Mouse (Mus musculus) heart, adult 2 months (tissue): Measurements from ENCODE around the gene Mon1a. TPM values are rescaled to one million over a fixed set of nuclear protein-coding genes. Genes with fewer than 3 reads are reported as not detected.
A peak's percentile ranks its signal among the peaks of the same experiment; 100 is the strongest.

Experiments
- DNase-seq, 2 experiments: peaks; one replicate each; pipeline ENCODE4 v3.0.0; 2021
- H3K27ac ChIP-seq: fragments of 200-600 bp; 2 replicates; pipeline ENCODE4 v1.8.1; 2022
- H3K27me3 ChIP-seq: fragments of 200-500 bp; 2 replicates; pipeline ENCODE4 v1.6.1; 2012; ENCODE audit warnings: mild to moderate bottlenecking, low read length, inconsistent platforms, mixed read lengths; ENCODE audit not compliant: control insufficient read depth, insufficient read depth
- H3K36me3 ChIP-seq: fragments of 200-500 bp; 2 replicates; pipeline ENCODE4 v1.6.1; 2012; ENCODE audit warnings: low read length, inconsistent platforms; ENCODE audit not compliant: control insufficient read depth, insufficient read depth
- H3K4me1 ChIP-seq: fragments of 200-500 bp; 2 replicates; pipeline ENCODE4 v1.6.1; 2011; ENCODE audit warnings: low read length; ENCODE audit not compliant: control insufficient read depth, insufficient read depth
- H3K4me3 ChIP-seq: fragments of 200-600 bp; 2 replicates; pipeline ENCODE4 v1.8.1; 2022
- H3K79me2 ChIP-seq: fragments of 200-500 bp; replicated peaks from 2 replicates; pipeline ENCODE4 v1.6.1; 2012; ENCODE audit warnings: mild to moderate bottlenecking, inconsistent platforms, low read length, moderate library complexity, mixed read lengths; ENCODE audit not compliant: control insufficient read depth, insufficient read depth
- H3K9ac ChIP-seq: fragments of 200-500 bp; 2 replicates; pipeline ENCODE4 v1.6.1; 2012; ENCODE audit warnings: low read depth, mild to moderate bottlenecking, control low read depth, inconsistent platforms, low read length, mixed read lengths
- CTCF ChIP-seq: fragments of 200-600 bp; IDR thresholded peaks from 2 replicates; pipeline ENCODE4 v1.8.1; 2022; ENCODE audit warnings: antibody characterized with exemption, mild to moderate bottlenecking, moderate library complexity
- EP300 ChIP-seq: fragments of 200-500 bp; IDR thresholded peaks from 2 replicates; pipeline ENCODE4 v1.6.1; 2011; ENCODE audit warnings: low read depth, low read length, control low read depth; ENCODE audit not compliant: insufficient read depth
- POLR2A ChIP-seq: fragments of 200-500 bp; IDR thresholded peaks from 2 replicates; pipeline ENCODE4 v1.6.1; 2011; ENCODE audit warnings: mild to moderate bottlenecking, low read depth, low read length, control low read depth; ENCODE audit not compliant: insufficient read depth
- WGBS: fragments of 180-500 bp; shearing (Covaris S2); methylation state at CpG from one replicate; pipeline ENCODE4 v1.1.7; 2018; 5-methylcytosine and 5-hydroxymethylcytosine counted together
- intact Hi-C: fragments of 180-260 bp; cut with DNase I; formaldehyde crosslinking; loops from one replicate; pipeline ENCODE4 v1.15.1; 2025
- polyA plus RNA-seq: library from polyadenylated mRNA; depleted of rRNA; stranded (reverse); fragments of >200 nt; gene quantifications from 2 replicates; pipeline ENCODE4 v1.2.3, GENCODE M21; 2012; rRNA removed
- total RNA-seq, 2 experiments: library from RNA; stranded (reverse); gene quantifications; 2 replicates each; pipeline ENCODE4 v1.2.3; 2021

Mon1a gene
- total and polyA plus RNA-seq, 3 experiments = 11.0 to 16.0 (median 11.2) TPM

DNA sequence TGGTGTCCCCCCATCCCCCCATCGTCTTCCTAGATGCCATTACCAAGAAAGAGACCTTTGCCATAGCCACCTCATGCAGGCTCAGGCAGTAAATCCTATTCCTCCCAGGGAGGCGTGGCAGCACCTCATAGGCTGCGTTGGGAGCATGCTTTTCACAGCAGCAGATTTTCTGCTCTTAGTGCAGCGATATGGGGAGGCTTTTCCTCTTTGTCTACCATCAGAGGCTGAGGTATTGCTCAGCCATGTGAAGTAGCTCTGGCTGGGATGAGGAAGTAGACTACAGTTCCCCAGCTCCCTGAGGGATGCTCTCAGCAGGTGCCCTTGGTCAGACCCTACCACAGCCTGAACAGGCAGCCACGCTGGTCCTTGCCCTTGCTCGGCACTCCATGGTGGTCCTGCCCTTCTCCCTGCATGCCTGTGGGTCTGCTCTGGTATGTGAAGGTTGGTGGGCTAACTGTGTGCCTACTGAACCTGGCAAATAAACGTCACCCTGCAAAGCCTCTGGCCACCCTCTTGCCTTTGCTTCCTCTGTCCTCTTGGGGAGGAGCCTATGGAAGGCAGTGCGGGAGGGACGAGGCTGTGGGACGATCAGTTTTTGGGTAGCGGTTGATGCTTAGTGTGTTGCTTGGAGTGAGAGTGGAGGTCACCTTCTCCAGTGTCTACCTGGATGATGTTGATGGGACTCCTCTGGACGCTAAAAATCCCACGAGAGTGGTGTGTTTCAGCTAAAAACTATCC is 61.4 kb downstream of the Mon1a start:
- intact Hi-C loops = no loop called here
- TF ChIP-seq POLR2A (no peak), CTCF (no peak), EP300 (no peak)
- no peak for DNase-seq
- H3K36me3 ChIP-seq = no peaks in the 10 kb centered on the region
- H3K79me2 ChIP-seq = no peaks in the 10 kb centered on the region
- no peaks in the 10 kb centered on the region for H3K27me3 ChIP-seq
- no peak overlapping the region for H3K9ac ChIP-seq
- WGBS = 70% methylated on average over 13 of the region's 13 CpGs
- H3K27ac ChIP-seq = no peak overlapping the region
- peaks cover 2% of the 10 kb centered on the region; the same call in 1 of the 2 replicates for H3K4me1 ChIP-seq
- H3K4me3 ChIP-seq = no peak overlapping the region

GRCm38 (mm10) chr9:107949922-107950235 is 61.9 kb downstream of the Mon1a start, which contains the start of gene Traip:
TSS of gene Traip (plus strand) at chr9:107950136.
- 90% methylated on average over 10 of the region's 10 CpGs for WGBS
- no peak for TF ChIP-seq CTCF
- no peak for TF ChIP-seq EP300
- no peak for TF ChIP-seq POLR2A
- no peaks in the 10 kb centered on the region for H3K36me3 ChIP-seq
- no peaks in the 10 kb centered on the region for H3K79me2 ChIP-seq
- no peak for DNase-seq
- H3K4me1 ChIP-seq = peaks cover 2% of the 10 kb centered on the region; the same call in 1 of the 2 replicates
- intact Hi-C loops = no loop called here
- H3K9ac ChIP-seq = peak within 1 kb of the TSS; percentile 89
- peak within 1 kb of the TSS; percentile 92 for H3K27ac ChIP-seq
- peak within 1 kb of the TSS; percentile 62 for H3K4me3 ChIP-seq
- H3K27me3 ChIP-seq = no peaks in the 10 kb centered on the region

DNA sequence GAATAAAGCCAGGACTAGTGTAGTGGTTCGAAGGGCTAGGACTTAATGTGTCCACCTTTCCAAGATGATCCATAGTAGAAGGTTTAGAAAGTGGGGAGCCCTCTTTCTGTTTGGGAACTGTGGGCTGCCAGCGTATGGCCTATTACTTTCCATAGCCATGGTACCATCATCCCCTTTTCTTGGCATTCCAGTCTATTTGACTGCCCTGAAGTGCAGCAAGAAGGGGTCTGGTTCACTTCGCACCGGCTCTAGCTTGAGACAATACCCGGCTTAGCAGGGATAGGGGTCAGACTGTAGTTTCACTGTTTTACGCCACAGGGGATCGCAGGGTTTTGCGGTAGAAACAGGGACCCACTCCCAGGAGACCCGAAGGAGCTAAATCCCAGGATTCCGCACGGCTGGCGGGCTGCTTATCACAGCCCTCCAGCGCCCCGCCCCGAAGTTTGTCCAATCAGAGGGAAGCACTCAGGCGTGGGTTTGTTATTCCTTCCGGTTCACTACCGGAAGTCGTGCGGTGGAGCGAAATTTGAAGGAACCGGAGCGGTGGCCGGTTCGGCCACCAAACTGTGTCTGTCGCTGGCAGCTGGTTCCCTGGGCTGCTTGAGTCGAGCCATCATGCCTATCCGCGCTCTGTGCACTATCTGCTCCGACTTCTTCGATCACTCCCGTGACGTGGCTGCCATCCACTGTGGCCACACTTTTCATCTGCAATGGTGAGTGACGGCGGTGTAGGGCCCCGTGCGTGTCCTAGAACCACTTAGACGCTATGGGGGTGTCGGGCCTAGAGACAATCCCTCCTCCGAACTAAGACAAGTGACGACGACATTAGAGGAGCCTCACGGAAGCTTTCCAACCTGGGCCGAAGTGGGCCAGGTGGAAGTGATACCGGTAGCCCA is 62.8 kb downstream of the Mon1a start:
- Histone ChIP-seq H3K27ac (peak overlapping the region; percentile 92), H3K9ac (peak overlapping the region; percentile 89), H3K36me3 (no peaks in the 10 kb centered on the region), H3K79me2 (no peaks in the 10 kb centered on the region), H3K27me3 (no peaks in the 10 kb centered on the region), H3K4me1 (peaks cover 2% of the 10 kb centered on the region; the same call in 1 of the 2 replicates), H3K4me3 (peak overlapping the region; percentile 62)
- WGBS = 14% methylated on average over 45 of the region's 45 CpGs
- DNase-seq = peak; percentile 92 to 93
- TF ChIP-seq CTCF (no peak), EP300 (0 out of 2 replicates have a peak, but pooled peaks have one; percentile 13), POLR2A (peak; percentile 92)
- intact Hi-C loops = no loop called here

Other genes starting within 250 kb of the Mon1a start
- 10 to 100 TPM; 71.5 to 88.3 TPM for gene Slc38a3, start 218.6 kb upstream of the Mon1a start, total RNA-seq
- 162 and 314 TPM in 2 replicates for gene Slc38a3, start 218.6 kb upstream of the Mon1a start, polyA plus RNA-seq
- gene Gnat1, start 208.4 kb upstream of the Mon1a start, total RNA-seq = not detected
- not detected in 2 replicates for gene Gnat1, start 208.4 kb upstream of the Mon1a start, polyA plus RNA-seq
- 10 to 100 TPM; 13.4 to 16.8 TPM for gene Sema3f, start 177.7 kb upstream of the Mon1a start, total RNA-seq
- gene Sema3f, start 177.7 kb upstream of the Mon1a start, polyA plus RNA-seq = 29.1 and 31.8 TPM in 2 replicates
- gene Rbm5, start 117.2 kb upstream of the Mon1a start, total RNA-seq = 10 to 100 TPM; 38.9 to 54.6 TPM
- 50.5 and 68.3 TPM in 2 replicates for gene Rbm5, start 117.2 kb upstream of the Mon1a start, polyA plus RNA-seq
- gene Rbm6, start 14.9 kb upstream of the Mon1a start, total RNA-seq = 10 to 100 TPM; 29.8 to 31.2 TPM
- gene Rbm6, start 14.9 kb upstream of the Mon1a start, polyA plus RNA-seq = 8.3 and 18.1 TPM in 2 replicates
- gene Mst1r, start 18.7 kb downstream of the Mon1a start, total RNA-seq = 1 to 10 TPM; 3.1 to 3.3 TPM
- gene Mst1r, start 18.7 kb downstream of the Mon1a start, polyA plus RNA-seq = 11.3 and 12.5 TPM in 2 replicates
- gene Actl11, start 40.3 kb downstream of the Mon1a start, total RNA-seq = not detected
- gene Actl11, start 40.3 kb downstream of the Mon1a start, polyA plus RNA-seq = 0.09 and 0.14 TPM in 2 replicates
- gene Camkv, start 47.5 kb downstream of the Mon1a start, total RNA-seq = not detected
- 0.02 and 0.06 TPM in 2 replicates for gene Camkv, start 47.5 kb downstream of the Mon1a start, polyA plus RNA-seq
- 1 to 10 TPM in 1 of 2 experiments, under 1 TPM in 1; 0.70 to 1.2 TPM for gene Traip, start 62.0 kb downstream of the Mon1a start, total RNA-seq
- gene Traip, start 62.0 kb downstream of the Mon1a start, polyA plus RNA-seq = 0.20 and 0.37 TPM in 2 replicates
- gene Uba7, start 87.4 kb downstream of the Mon1a start, total RNA-seq = 10 to 100 TPM; 13.4 to 15.7 TPM
- gene Uba7, start 87.4 kb downstream of the Mon1a start, polyA plus RNA-seq = 53.2 and 59.0 TPM in 2 replicates
- not detected for gene Gm20661, start 94.9 kb downstream of the Mon1a start, total RNA-seq
- gene Gm20661, start 94.9 kb downstream of the Mon1a start, polyA plus RNA-seq = 0.32 and 1.2 TPM in 2 replicates
- 1 to 10 TPM; 4.8 to 8.3 TPM for gene Inka1, start 97.7 kb downstream of the Mon1a start, total RNA-seq
- gene Inka1, start 97.7 kb downstream of the Mon1a start, polyA plus RNA-seq = 12.6 and 15.7 TPM in 2 replicates
- gene Cdhr4, start 104.3 kb downstream of the Mon1a start, total RNA-seq = 1 to 10 TPM in 1 of 2 experiments, under 1 TPM in 1; 0.20 to 1.1 TPM
- 2.0 and 8.8 TPM in 2 replicates for gene Cdhr4, start 104.3 kb downstream of the Mon1a start, polyA plus RNA-seq
- 1 to 10 TPM; 1.4 to 1.8 TPM for gene Gm20662, start 108.2 kb downstream of the Mon1a start, total RNA-seq
- gene Gm20662, start 108.2 kb downstream of the Mon1a start, polyA plus RNA-seq = 2.3 and 3.0 TPM in 2 replicates
- gene Ip6k1, start 114.3 kb downstream of the Mon1a start, total RNA-seq = 10 to 100 TPM; 30.9 to 39.8 TPM
- 46.0 and 62.1 TPM in 2 replicates for gene Ip6k1, start 114.3 kb downstream of the Mon1a start, polyA plus RNA-seq
- gene Gmppb, start 161.1 kb downstream of the Mon1a start, total RNA-seq = 10 to 100 TPM; 10.1 to 10.2 TPM
- 9.6 and 11.2 TPM in 2 replicates for gene Gmppb, start 161.1 kb downstream of the Mon1a start, polyA plus RNA-seq
- 1 to 10 TPM; 1.5 to 2.0 TPM for gene Amigo3, start 165.0 kb downstream of the Mon1a start, total RNA-seq
- 3.1 and 5.1 TPM in 2 replicates for gene Amigo3, start 165.0 kb downstream of the Mon1a start, polyA plus RNA-seq
- not detected for gene Mst1, start 192.3 kb downstream of the Mon1a start, total RNA-seq
- 0.59 TPM in 1 of 2 replicates, not detected in the other for gene Mst1, start 192.3 kb downstream of the Mon1a start, polyA plus RNA-seq
- 10 to 100 TPM; 79.3 to 86.7 TPM for gene Rnf123, start 195.2 kb downstream of the Mon1a start, total RNA-seq
- gene Rnf123, start 195.2 kb downstream of the Mon1a start, polyA plus RNA-seq = 114 and 126 TPM in 2 replicates
- gene Apeh, start 206.5 kb downstream of the Mon1a start, total RNA-seq = 10 to 100 TPM; 37.6 to 39.3 TPM
- 58.0 and 92.7 TPM in 2 replicates for gene Apeh, start 206.5 kb downstream of the Mon1a start, polyA plus RNA-seq